Mouse (Mus musculus) olfactory bulb, adult 2 months (tissue): ENCODE measurements around the gene Atp5d. TPM values are rescaled to one million over a fixed set of nuclear protein-coding genes. Genes with fewer than 3 reads are reported as not detected.

Experiments used
- H3K27ac ChIP-seq: fragments of 200-500 bp; 2 replicates; pipeline ENCODE4 v1.5.1; 2012; ENCODE audit warnings: low read depth, low read length; ENCODE audit not compliant: insufficient read depth
- H3K4me1 ChIP-seq: fragments of 200-500 bp; 2 replicates; pipeline ENCODE4 v1.6.1; 2012; ENCODE audit warnings: low read length; ENCODE audit not compliant: control insufficient read depth, insufficient read depth
- H3K4me3 ChIP-seq: fragments of 200-500 bp; 2 replicates; pipeline ENCODE4 v1.5.1; 2012; ENCODE audit warnings: mild to moderate bottlenecking, low read depth, low read length, moderate library complexity; ENCODE audit not compliant: insufficient read depth
- CTCF ChIP-seq: fragments of 200-500 bp; IDR thresholded peaks from 2 replicates; pipeline ENCODE4 v1.5.1; 2012; ENCODE audit warnings: low read depth, mild to moderate bottlenecking, low read length, moderate library complexity; ENCODE audit not compliant: insufficient read depth
- POLR2A ChIP-seq: fragments of 200-500 bp; IDR thresholded peaks from 2 replicates; pipeline ENCODE4 v1.6.1; 2012; ENCODE audit warnings: mild to moderate bottlenecking, low read depth, low read length, moderate library complexity; ENCODE audit not compliant: insufficient read depth
- WGBS: fragments of 180-500 bp; shearing (Covaris S2); methylation state at CpG from one replicate; pipeline ENCODE4 v1.1.7; 2018; 5-methylcytosine and 5-hydroxymethylcytosine counted together
- polyA plus RNA-seq: library from polyadenylated mRNA; stranded (reverse); fragments of >200 nt; gene quantifications from 2 replicates; pipeline ENCODE4 v1.2.4, GENCODE M21; 2012; ENCODE audit warnings: low replicate concordance; ENCODE audit not compliant: missing spikeins, insufficient read depth, insufficient read length

The Atp5d gene
- polyA plus RNA-seq, 1 experiment = not detected

DNA sequence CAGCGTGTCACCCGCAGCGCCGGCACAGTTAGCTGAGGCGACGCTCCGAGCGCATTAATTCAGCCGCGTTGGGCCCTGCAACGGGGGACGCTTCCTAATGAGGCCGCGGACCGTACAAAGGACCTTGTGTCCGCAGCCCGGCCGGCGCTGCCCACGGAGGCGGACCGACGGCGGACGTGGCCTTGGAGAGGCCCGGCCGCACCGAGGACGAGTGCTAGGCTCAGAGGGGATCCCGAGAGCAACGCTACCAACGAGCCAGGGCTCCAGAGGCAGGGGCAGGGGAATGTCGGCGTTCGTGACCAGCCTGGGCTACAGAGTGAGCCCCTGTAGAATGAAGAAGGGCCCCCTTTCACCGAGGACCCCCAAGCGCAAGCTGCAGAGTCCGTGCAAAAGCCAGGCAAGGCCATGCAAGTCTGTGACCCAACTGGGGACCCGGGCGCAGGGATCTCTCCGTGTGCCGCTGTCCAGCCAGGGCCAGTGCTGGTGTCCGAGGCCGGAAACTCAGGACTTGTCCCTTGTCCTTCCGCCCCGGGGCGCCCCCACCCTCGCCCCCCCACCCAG is 52.1 kb downstream of the Atp5d start:
- H3K4me1 ChIP-seq = peaks cover 9% of the 10 kb centered on the region; the same call in 1 of the 2 replicates
- peak overlapping the region; percentile 4; the same call in 1 of the 2 replicates for H3K27ac ChIP-seq
- no peak for TF ChIP-seq POLR2A
- no peak for TF ChIP-seq CTCF
- 7% methylated on average over 48 of the region's 48 CpGs for WGBS
- H3K4me3 ChIP-seq = peak overlapping the region; percentile 47

- H3K4me3 ChIP-seq = no peak overlapping the region
- no peak overlapping the region for H3K27ac ChIP-seq
- TF ChIP-seq CTCF (no peak), POLR2A (no peak)
- peaks cover 9% of the 10 kb centered on the region; the same call in 1 of the 2 replicates for H3K4me1 ChIP-seq
- WGBS = 88% methylated on average over 6 of the region's 6 CpGs
These were observed 55.5 kb downstream of the Atp5d start for GRCm38 (mm10) chr10:80193976-80194375.

DNA sequence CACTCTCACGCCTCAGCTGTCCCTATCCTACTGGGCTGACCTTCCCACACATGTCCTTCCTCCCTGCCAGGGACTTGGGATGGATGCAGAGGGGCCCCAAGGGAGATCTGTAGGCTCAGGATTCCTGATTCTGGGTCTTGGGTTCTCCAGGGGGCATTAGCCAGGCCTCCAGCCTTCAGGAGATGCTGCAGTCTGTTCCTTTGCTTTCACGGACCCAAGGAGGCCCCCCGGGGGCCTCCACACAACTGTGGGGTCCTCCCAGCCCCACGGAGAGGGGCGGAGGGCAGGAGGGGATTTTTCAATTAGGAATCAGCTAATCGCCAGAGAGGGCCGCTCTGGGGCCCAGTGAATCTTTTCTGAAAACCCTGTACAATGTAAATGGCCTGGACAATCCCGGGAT is 56.0 kb downstream of the Atp5d start:
- H3K4me1 ChIP-seq = peaks cover 9% of the 10 kb centered on the region; the same call in 1 of the 2 replicates
- H3K27ac ChIP-seq = no peak overlapping the region
- WGBS = 64% methylated on average over 8 of the region's 8 CpGs
- H3K4me3 ChIP-seq = no peak overlapping the region
- TF ChIP-seq POLR2A = no peak
- TF ChIP-seq CTCF = no peak

Other genes starting within 250 kb of the Atp5d start
- gene Cfd, start 247.8 kb upstream of the Atp5d start, polyA plus RNA-seq = not detected in 2 replicates
- gene Med16, start 229.7 kb upstream of the Atp5d start, polyA plus RNA-seq = not detected in 2 replicates
- not detected in 2 replicates for gene Gm26602, start 227.8 kb upstream of the Atp5d start, polyA plus RNA-seq
- gene Kiss1r, start 221.7 kb upstream of the Atp5d start, polyA plus RNA-seq = not detected in 2 replicates
- gene R3hdm4, start 217.4 kb upstream of the Atp5d start, polyA plus RNA-seq = not detected in 2 replicates
- gene Arid3a, start 211.6 kb upstream of the Atp5d start, polyA plus RNA-seq = not detected in 2 replicates
- not detected in 2 replicates for gene Wdr18, start 178.5 kb upstream of the Atp5d start, polyA plus RNA-seq
- not detected in 2 replicates for gene Grin3b, start 167.9 kb upstream of the Atp5d start, polyA plus RNA-seq
- gene Tmem259, start 154.3 kb upstream of the Atp5d start, polyA plus RNA-seq = not detected in 2 replicates
- 124 and 250 TPM in 2 replicates for gene Cnn2, start 150.0 kb upstream of the Atp5d start, polyA plus RNA-seq
- not detected in 2 replicates for gene Abca7, start 142.1 kb upstream of the Atp5d start, polyA plus RNA-seq
- gene Arhgap45, start 122.0 kb upstream of the Atp5d start, polyA plus RNA-seq = 193 and 203 TPM in 2 replicates
- gene Polr2e, start 98.8 kb upstream of the Atp5d start, polyA plus RNA-seq = not detected in 2 replicates
- gene Gpx4, start 91.5 kb upstream of the Atp5d start, polyA plus RNA-seq = not detected in 2 replicates
- not detected in 2 replicates for gene Sbno2, start 33.1 kb upstream of the Atp5d start, polyA plus RNA-seq
- gene Stk11, start 22.8 kb upstream of the Atp5d start, polyA plus RNA-seq = not detected in 2 replicates
- not detected in 2 replicates for gene Cbarp, start 2.2 kb downstream of the Atp5d start, polyA plus RNA-seq
- gene Midn, start 9.6 kb downstream of the Atp5d start, polyA plus RNA-seq = 128 TPM in 1 of 2 replicates, not detected in the other
- not detected in 2 replicates for gene Cirbp, start 27.4 kb downstream of the Atp5d start, polyA plus RNA-seq
- gene 1600002K03Rik, start 34.3 kb downstream of the Atp5d start, polyA plus RNA-seq = not detected in 2 replicates
- gene Efna2, start 40.9 kb downstream of the Atp5d start, polyA plus RNA-seq = not detected in 2 replicates
- not detected in 2 replicates for gene Mum1, start 87.8 kb downstream of the Atp5d start, polyA plus RNA-seq
- gene Ndufs7, start 110.5 kb downstream of the Atp5d start, polyA plus RNA-seq = not detected in 2 replicates
- gene Gamt, start 122.4 kb downstream of the Atp5d start, polyA plus RNA-seq = not detected in 2 replicates
- not detected in 2 replicates for gene Dazap1, start 122.9 kb downstream of the Atp5d start, polyA plus RNA-seq
- gene Rps15, start 153.8 kb downstream of the Atp5d start, polyA plus RNA-seq = 978 TPM in 1 of 2 replicates, not detected in the other
- not detected in 2 replicates for gene Apc2, start 157.3 kb downstream of the Atp5d start, polyA plus RNA-seq
- gene 2310011J03Rik, start 181.9 kb downstream of the Atp5d start, polyA plus RNA-seq = not detected in 2 replicates
- not detected in 2 replicates for gene Pcsk4, start 190.9 kb downstream of the Atp5d start, polyA plus RNA-seq
- not detected in 2 replicates for gene Reep6, start 191.3 kb downstream of the Atp5d start, polyA plus RNA-seq
- gene Adamtsl5, start 209.8 kb downstream of the Atp5d start, polyA plus RNA-seq = not detected in 2 replicates
- not detected in 2 replicates for gene Plk5, start 217.8 kb downstream of the Atp5d start, polyA plus RNA-seq
- gene Mex3d, start 249.0 kb downstream of the Atp5d start, polyA plus RNA-seq = not detected in 2 replicates